In genomic region chr15:102755053-102755452, GRCm38 (mm10) we compare ENCODE assay signal across 21 mouse cellular contexts. TPM values are rescaled to one million over a fixed set of nuclear protein-coding genes. Genes with fewer than 3 reads are reported as not detected.
DNase-seq lines count a peak whose midpoint lies in the region; ATAC-seq lines count a peak whose summit lies in the region.
"Had no signal": no experiment of that assay in that cellular context is flagged by ENCODE, and none has a peak within 500 bp of the region (broad histone marks: within the 10 kb centered on the region; RNA-seq: fewer than 3 reads in every experiment).

No protein-coding gene starts in this region.

- no peak overlapping the region for H3K4me3 ChIP-seq in intestine, embryonic 14.5 days (ENCODE audit: low read depth, low read length)
- no peak overlapping the region for H3K4me3 ChIP-seq in intestine, embryonic 15.5 days (replicated peaks)
- no peak overlapping the region for H3K4me3 ChIP-seq in limb, embryonic 11.5 days (ENCODE audit: low read depth, low read length)
- no peak overlapping the region for H3K4me3 ChIP-seq in neural tube, embryonic 13.5 days
- H3K4me3 ChIP-seq: heart, embryonic 13.5 days; layer of hippocampus, adult 2 months; liver, embryonic 12.5 days; megakaryocyte, embryonic 14.5 days had no signal

- H3K27ac ChIP-seq in intestine, embryonic 14.5 days (ENCODE audit: low read depth): no peak overlapping the region
- no peak overlapping the region for H3K27ac ChIP-seq in intestine, embryonic 15.5 days
- peak overlapping the region; percentile 30; the same call in 1 of the 2 replicates for H3K27ac ChIP-seq in limb, embryonic 11.5 days (replicated peaks; ENCODE audit: low read depth, low read length)
- peak overlapping the region; percentile 88 for H3K27ac ChIP-seq in neural tube, embryonic 13.5 days (replicated peaks)
- H3K27ac ChIP-seq: heart, embryonic 13.5 days; layer of hippocampus, adult 2 months; liver, embryonic 12.5 days; stomach, postnatal 0 days had no signal

- DNase-seq in embryo, embryonic 11 days: peak; percentile 22
- no peak for DNase-seq in embryo, embryonic 10.5 days (ENCODE audit: low spot score)
- no peak for DNase-seq in intestine, embryonic 14.5 days (ENCODE audit: low spot score)
- DNase-seq in limb, embryonic 11.5 days (ENCODE audit: low spot score): peak; percentile 63
- no peak for DNase-seq in MN1 (ENCODE audit: low spot score)
- no peak for DNase-seq in left cerebral cortex, postnatal 14 days (ENCODE audit: low spot score in 2 of 2)
- DNase-seq: adrenal gland, adult 8-10 months; cerebellum, adult 9-11 months; heart, adult 18-20 months; heart, postnatal 36 days; kidney, postnatal 14 days; lung, adult 2 months had no signal

- peaks cover 54% of the 10 kb centered on the region for H3K27me3 ChIP-seq in intestine, embryonic 14.5 days (replicated peaks; ENCODE audit: control insufficient read depth, insufficient read depth, low read length)
- peaks cover 44% of the 10 kb centered on the region for H3K27me3 ChIP-seq in intestine, embryonic 15.5 days (replicated peaks)
- H3K27me3 ChIP-seq in limb, embryonic 11.5 days (ENCODE audit: control insufficient read depth, insufficient read depth, low read length): no peaks in the 10 kb centered on the region
- peaks cover 81% of the 10 kb centered on the region for H3K27me3 ChIP-seq in neural tube, embryonic 13.5 days

- no peaks in the 10 kb centered on the region for H3K9me3 ChIP-seq in intestine, embryonic 14.5 days (ENCODE audit: control insufficient read depth, low read length)
- H3K9me3 ChIP-seq in intestine, embryonic 15.5 days: no peaks in the 10 kb centered on the region
- H3K9me3 ChIP-seq in limb, embryonic 11.5 days (ENCODE audit: control insufficient read depth, low read length): no peaks in the 10 kb centered on the region
- H3K9me3 ChIP-seq in neural tube, embryonic 13.5 days: no peaks in the 10 kb centered on the region
- H3K9me3 ChIP-seq: heart, embryonic 13.5 days; liver, embryonic 12.5 days had no signal

- H3K9ac ChIP-seq in intestine, embryonic 14.5 days (ENCODE audit: low read length): no peak overlapping the region
- H3K9ac ChIP-seq in intestine, embryonic 15.5 days: no peak overlapping the region
- H3K9ac ChIP-seq in limb, embryonic 11.5 days (ENCODE audit: low read length): no peak overlapping the region
- H3K9ac ChIP-seq in neural tube, embryonic 13.5 days: peak overlapping the region; percentile 48
- H3K9ac ChIP-seq: heart, embryonic 13.5 days; liver, embryonic 12.5 days had no signal

- H3K4me2 ChIP-seq in intestine, embryonic 14.5 days (ENCODE audit: low read length): no peak overlapping the region
- no peak overlapping the region for H3K4me2 ChIP-seq in intestine, embryonic 15.5 days (replicated peaks)
- peak overlapping the region; percentile 19; the same call in 1 of the 2 replicates for H3K4me2 ChIP-seq in limb, embryonic 11.5 days (ENCODE audit: low read depth, severe bottlenecking)
- H3K4me2 ChIP-seq in neural tube, embryonic 13.5 days: no peak overlapping the region
- H3K4me2 ChIP-seq: heart, embryonic 13.5 days; liver, embryonic 12.5 days had no signal

- 32% methylated on average over 5 of the region's 5 CpGs for WGBS in intestine, embryonic 14.5 days
- 36% methylated on average over 5 of the region's 5 CpGs for WGBS in intestine, embryonic 15.5 days
- 17% methylated on average over 5 of the region's 5 CpGs for WGBS in limb, embryonic 11.5 days
- 12% methylated on average over 5 of the region's 5 CpGs for WGBS in neural tube, embryonic 13.5 days

- no peaks in the 10 kb centered on the region for H3K4me1 ChIP-seq in intestine, embryonic 14.5 days (replicated peaks; ENCODE audit: control insufficient read depth, insufficient read depth, low read length)
- no peaks in the 10 kb centered on the region for H3K4me1 ChIP-seq in intestine, embryonic 15.5 days (replicated peaks)
- peaks cover 39% of the 10 kb centered on the region for H3K4me1 ChIP-seq in limb, embryonic 11.5 days (ENCODE audit: control insufficient read depth, insufficient read depth, low read length)
- peaks cover 36% of the 10 kb centered on the region for H3K4me1 ChIP-seq in neural tube, embryonic 13.5 days (replicated peaks)
- H3K4me1 ChIP-seq: heart, embryonic 13.5 days; liver, embryonic 12.5 days had no signal

- ATAC-seq in intestine, embryonic 14.5 days (replicated peaks; ENCODE audit: low FRiP score, low TSS enrichment, low read depth): 0 out of 2 replicates have a peak, but pooled peaks have one; percentile 46
- no peak for ATAC-seq in intestine, embryonic 15.5 days
- 0 out of 2 replicates have a peak, but pooled peaks have one; percentile 8 for ATAC-seq in limb, embryonic 11.5 days (ENCODE audit: insufficient number of reproducible peaks, low FRiP score, low TSS enrichment, low read depth)
- peak; percentile 71 for ATAC-seq in neural tube, embryonic 13.5 days (ENCODE audit: low read depth)
- ATAC-seq: intestine, postnatal 0 days; liver, embryonic 12.5 days; Patski had no signal

- intact Hi-C loops in left cerebral cortex, postnatal 14 days (cut with DNase I): no loop called here

- no peaks in the 10 kb centered on the region for H3K36me3 ChIP-seq in intestine, embryonic 14.5 days (ENCODE audit: control insufficient read depth, insufficient read depth, low read length)
- no peaks in the 10 kb centered on the region for H3K36me3 ChIP-seq in intestine, embryonic 15.5 days
- no peaks in the 10 kb centered on the region for H3K36me3 ChIP-seq in limb, embryonic 11.5 days (ENCODE audit: control insufficient read depth, insufficient read depth, low read length)
- no peaks in the 10 kb centered on the region for H3K36me3 ChIP-seq in neural tube, embryonic 13.5 days
- H3K36me3 ChIP-seq: heart, embryonic 13.5 days; liver, embryonic 12.5 days had no signal

RNA-seq across cellular contexts. Expression of gene Calcoco1, which starts 33.1 kb away (rescaled TPM):
- polyA plus RNA-seq in intestine, embryonic 14.5 days (2014; fragmentation: Nextera tagmentation; extraction: Ambion mirVana): 30.6 and 35.8 TPM in 2 replicates
- polyA plus RNA-seq in intestine, embryonic 15.5 days (2015; fragmentation: Nextera tagmentation; extraction: Ambion mirVana): 27.7 and 28.5 TPM in 2 replicates
- polyA plus RNA-seq in limb, embryonic 11.5 days (2014; fragmentation: Nextera tagmentation; extraction: Ambion mirVana): 34.4 and 36.4 TPM in 2 replicates
- 35.7 and 41.9 TPM in 2 replicates for polyA plus RNA-seq in neural tube, embryonic 13.5 days (2015; fragmentation: Nextera tagmentation; extraction: Ambion mirVana)
- 10 to 100 TPM; 56.9 to 58.4 TPM for total RNA-seq in left cerebral cortex, postnatal 14 days (2021)

Comparison
In these comparisons a context has a peak if more than half of its experiments do, and no peak if none do; other contexts are left out.
1. DNase-seq: peak in embryo, embryonic 11 days (single experiment) and limb, embryonic 11.5 days (single experiment); none in embryo, embryonic 10.5 days (single experiment), intestine, embryonic 14.5 days (single experiment), MN1 (single experiment) and left cerebral cortex, postnatal 14 days (0 of 2).
2. H3K27ac ChIP-seq: peak in limb, embryonic 11.5 days (single experiment) and neural tube, embryonic 13.5 days (single experiment); none in intestine, embryonic 14.5 days (single experiment) and intestine, embryonic 15.5 days (single experiment).